Mouse (Mus musculus) kidney, postnatal 10 days (tissue): ENCODE data around the gene 9930111J21Rik2.
A peak's percentile ranks its signal among the peaks of the same experiment; 100 is the strongest.
"Not testable (repeated sequence)": the region's sequence is repeated elsewhere in the genome, so short reads cannot be mapped to it uniquely, and the experiment has no call there.

Source experiments
- DNase-seq: peaks from one replicate; pipeline ENCODE4 v3.0.0; 2021; ENCODE audit warnings: mixed read lengths

The 9930111J21Rik2 gene

DNA sequence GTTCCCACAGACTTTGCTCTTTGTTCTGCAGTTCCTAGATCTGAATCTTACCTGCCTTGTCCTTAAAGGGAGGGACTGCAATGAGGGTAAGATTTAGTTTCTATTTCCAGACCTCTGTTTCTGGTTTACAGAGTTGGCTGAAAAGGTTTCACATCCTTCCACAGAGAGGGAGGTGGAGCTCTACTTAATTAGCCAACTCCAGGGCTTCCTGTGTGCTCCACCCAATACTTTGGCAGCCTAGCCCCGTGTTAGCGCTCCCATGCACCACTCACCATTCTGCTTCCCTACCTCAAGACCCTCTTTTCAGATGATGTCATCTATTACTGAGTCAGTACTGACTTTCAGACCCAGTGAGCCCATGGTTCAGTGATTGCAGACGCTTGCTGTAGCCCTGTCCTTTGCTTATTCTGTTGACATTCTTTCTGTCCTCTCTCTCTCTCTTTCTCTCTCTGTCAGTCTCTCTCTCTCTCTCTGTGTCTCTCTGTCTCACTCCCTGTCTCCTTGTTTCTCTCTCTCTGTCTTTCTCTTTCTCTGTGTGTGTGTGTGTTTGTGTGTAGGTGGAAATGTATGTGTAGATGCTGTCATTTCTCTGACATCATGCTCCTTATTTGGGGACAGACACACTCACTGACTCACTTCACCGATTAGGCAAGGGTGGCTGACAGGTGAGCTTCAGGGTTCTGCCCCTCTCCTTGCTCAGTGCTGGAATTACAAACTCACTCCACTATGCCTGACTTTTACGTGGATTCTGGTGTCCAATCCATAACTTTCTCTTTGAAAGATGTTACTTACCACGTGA is at the start of gene 9930111J21Rik2:
Gene 9930111J21Rik2 (minus strand): TSS at position 150 of the 799 bp plus-strand sequence.
- DNase-seq, result not testable (repeated sequence)

- DNase-seq, result no peak
Observed at GRCm38 (mm10) chr11:49100409-49100808, 49.4 kb upstream of the 9930111J21Rik2 start.

- no peak for DNase-seq
Observed at GRCm38 (mm10) chr11:49095367-49095766, 44.3 kb upstream of the 9930111J21Rik2 start.

DNA sequence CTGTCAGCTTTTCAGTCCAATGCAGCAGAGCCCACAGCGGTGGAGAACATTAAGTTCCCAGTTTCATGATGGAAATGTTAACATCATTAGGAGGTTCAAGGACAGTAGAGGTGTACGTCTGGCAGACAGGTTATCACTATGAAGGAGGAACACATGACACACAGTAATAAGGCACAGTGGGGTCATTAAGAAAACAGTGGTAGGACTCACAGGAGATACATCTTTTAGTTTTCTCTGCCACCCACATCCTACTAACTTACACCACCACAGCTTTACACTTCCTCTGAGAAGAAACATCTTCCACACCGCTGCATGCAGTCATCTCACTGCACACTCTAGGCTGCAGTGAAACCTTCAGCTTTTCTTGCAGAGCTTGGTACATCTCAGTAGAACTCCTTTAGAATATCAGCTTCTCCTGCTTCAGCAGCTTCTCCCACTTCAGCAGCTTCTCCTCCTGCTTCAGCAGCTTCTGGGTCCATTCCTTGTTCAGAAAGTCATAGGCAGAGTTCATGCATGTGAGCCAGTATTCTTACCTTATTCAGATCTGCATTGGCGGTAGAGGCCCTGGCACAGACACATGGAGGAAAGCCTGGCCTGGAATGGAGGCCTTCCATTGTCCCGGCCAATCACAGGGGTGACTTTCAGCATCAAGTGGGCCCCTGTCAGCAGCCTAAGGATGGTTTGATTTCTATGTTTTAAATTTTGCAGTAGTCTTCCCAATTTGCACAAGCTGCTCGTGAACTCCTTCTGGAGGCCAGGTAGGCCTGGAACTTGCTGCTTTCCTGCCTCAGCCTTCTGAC is 43.0 kb upstream of the 9930111J21Rik2 start:
- DNase-seq, result no peak

GRCm38 (mm10) chr11:49092786-49093185 is 41.7 kb upstream of the 9930111J21Rik2 start:
- DNase-seq, result no peak

- DNase-seq, result no peak
Observed at GRCm38 (mm10) chr11:49092053-49092586, 41.1 kb upstream of the 9930111J21Rik2 start.

- DNase-seq, result no peak
Observed at GRCm38 (mm10) chr11:49091171-49091570, 40.1 kb upstream of the 9930111J21Rik2 start.

GRCm38 (mm10) chr11:49090551-49090950 is 39.5 kb upstream of the 9930111J21Rik2 start:
- no peak for DNase-seq

GRCm38 (mm10) chr11:49089735-49090507 is 38.9 kb upstream of the 9930111J21Rik2 start:
- DNase-seq, result no peak

GRCm38 (mm10) chr11:49088990-49089652 is 38.1 kb upstream of the 9930111J21Rik2 start:
- no peak for DNase-seq

DNA sequence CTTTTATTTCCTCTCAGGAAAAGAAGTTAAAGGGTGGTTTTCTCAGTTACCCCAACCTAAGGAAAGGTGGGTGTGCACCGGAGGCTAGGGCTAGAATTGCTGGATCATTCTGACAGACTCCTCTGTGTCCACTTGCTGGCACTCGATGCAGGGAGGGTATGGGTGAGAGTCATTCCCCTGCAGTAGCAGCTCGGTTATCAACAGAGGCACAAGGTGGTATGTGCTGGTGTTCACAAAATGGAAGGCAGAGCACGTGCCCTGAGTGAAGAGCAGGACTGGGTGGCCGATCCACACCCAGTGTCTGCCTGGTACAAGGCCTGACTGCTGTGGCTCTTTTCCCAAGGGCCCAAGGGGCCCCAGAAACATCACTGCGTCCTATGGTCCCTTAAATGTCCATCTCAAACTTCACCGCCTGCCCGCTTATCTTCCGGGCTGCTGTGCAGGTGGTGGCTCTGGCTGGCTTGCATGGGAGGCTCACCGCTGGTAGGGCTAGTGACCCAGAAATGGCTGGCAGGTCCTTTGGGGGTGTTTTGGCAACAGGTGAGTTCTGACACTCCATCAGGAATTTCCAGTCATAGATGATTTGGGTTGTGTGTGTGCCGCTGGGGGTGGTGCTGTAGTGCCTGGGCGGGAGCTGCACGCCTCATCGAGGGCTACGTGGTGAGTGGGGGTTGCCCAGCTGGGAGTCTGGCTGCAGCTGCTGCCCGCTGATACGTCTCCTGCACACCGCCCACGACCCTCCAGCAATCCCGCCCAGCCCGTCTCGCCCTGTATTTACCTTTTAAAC is 37.0 kb upstream of the 9930111J21Rik2 start:
- peak; percentile 43 for DNase-seq

DNA sequence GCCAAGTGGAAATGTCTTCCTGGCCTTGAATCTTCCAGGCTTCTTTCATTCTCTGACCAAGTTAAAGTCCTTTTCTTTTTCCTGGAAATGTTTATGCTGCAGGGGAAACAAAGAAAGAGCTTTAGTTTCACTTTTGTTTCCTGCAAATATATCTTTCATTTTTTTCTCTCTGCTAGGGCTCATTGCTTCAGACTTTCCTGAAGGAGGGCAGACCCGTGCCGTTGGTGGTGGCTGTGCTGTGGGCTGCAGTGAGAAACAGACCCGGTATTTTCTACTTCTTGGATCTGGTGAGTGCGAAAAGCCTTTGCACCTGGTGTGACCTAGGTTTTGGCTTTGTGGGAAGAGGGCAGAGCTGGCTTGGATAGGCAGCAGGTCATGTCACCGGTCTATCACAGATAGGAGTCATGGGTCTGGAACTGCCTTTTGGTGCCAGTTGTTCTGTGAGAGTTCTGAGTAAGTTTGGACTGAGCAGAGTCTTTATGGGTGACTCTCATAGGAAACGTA is 35.9 kb upstream of the 9930111J21Rik2 start:
- no peak for DNase-seq

- DNase-seq, result peak; percentile 45
Observed at GRCm38 (mm10) chr11:49084875-49085274, 33.8 kb upstream of the 9930111J21Rik2 start.

DNA sequence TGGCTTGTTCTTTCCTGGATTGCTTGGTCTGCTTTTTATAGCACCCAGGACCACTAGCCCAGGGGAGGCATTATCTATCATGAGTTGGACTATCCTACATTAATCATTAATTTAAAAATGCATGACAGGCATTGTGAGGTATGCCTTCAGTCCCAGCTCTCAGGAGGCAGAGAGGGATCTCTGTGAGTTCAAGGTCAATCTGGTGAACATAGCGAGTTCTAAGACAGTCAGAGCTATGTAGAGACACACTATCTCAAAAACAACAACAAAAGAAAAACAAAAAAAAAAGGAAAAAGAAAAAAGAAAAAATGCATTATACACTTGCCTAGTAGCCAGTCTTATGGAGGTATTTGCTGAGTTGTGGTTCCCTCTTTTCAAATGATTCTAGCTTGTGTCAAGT is 33.3 kb upstream of the 9930111J21Rik2 start:
- no peak for DNase-seq

- DNase-seq, result no peak
Observed at GRCm38 (mm10) chr11:49083808-49084207, 32.8 kb upstream of the 9930111J21Rik2 start.

GRCm38 (mm10) chr11:49083146-49083545 is 32.1 kb upstream of the 9930111J21Rik2 start:
- no peak for DNase-seq

GRCm38 (mm10) chr11:49081886-49082285 is 30.8 kb upstream of the 9930111J21Rik2 start:
- no peak for DNase-seq

DNA sequence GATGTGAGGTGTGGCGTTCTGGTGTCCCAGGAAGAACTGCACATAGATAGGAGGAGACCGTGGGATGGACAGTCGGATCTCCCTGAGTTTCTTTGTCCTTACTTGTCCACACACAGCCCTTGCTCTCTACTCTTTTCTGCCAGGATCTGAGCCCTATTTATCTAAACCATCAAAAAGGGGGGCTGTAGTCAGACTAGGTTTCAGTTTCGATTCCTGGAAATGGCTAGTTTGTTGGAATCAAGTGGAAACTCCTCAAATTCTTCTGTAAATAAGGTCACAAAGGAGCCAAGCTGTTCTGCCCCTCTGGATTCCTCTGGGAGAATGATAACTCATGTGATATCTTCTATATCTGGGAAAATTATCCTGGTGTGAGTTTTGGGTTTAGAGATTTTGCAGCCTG is 30.3 kb upstream of the 9930111J21Rik2 start:
- DNase-seq, result no peak

- no peak for DNase-seq
Observed at GRCm38 (mm10) chr11:49080636-49081035, 29.6 kb upstream of the 9930111J21Rik2 start.

DNA sequence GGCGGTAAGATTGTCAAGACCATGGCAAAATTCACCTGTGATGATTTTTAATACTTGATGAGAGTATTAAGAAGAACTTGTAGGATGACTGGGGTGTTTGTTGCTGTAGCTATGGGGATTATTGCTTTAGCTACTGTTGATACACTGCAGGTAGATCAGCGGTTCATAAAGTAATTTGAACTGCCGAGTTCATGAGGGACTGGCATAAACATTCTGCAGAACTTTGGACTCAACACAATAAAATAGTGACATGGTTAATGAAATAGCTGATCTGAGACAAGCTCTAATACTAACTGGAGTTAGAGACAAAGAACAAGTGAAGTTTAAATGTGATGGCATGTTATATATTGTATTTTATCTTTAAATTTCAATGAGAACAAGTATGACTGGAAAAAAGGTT is 27.7 kb upstream of the 9930111J21Rik2 start:
- DNase-seq, result no peak

- DNase-seq, result no peak
Observed at GRCm38 (mm10) chr11:49077012-49077411, 26.0 kb upstream of the 9930111J21Rik2 start.
